Mouse (Mus musculus) thymus, postnatal 0 days (tissue): ENCODE measurements around the gene Mprip. TPM values are rescaled to one million over a fixed set of nuclear protein-coding genes. Genes with fewer than 3 reads are reported as not detected.
"Not testable (repeated sequence)": the region's sequence is repeated elsewhere in the genome, so short reads cannot be mapped to it uniquely, and the experiment has no call there.

Source experiments
- DNase-seq: peaks from one replicate; pipeline ENCODE4 v3.0.0-alpha.2; 2015; ENCODE audit warnings: low spot score
- polyA plus RNA-seq: library from polyadenylated mRNA; unstranded; fragments of >200 nt; fragmentation: Nextera tagmentation; extraction: Ambion mirVana; gene quantifications from 2 replicates; pipeline ENCODE4 v1.2.1, GENCODE M21; 2015

The Mprip gene
- polyA plus RNA-seq, 1 experiment from 2014 or later = 55.6 TPM

DNA sequence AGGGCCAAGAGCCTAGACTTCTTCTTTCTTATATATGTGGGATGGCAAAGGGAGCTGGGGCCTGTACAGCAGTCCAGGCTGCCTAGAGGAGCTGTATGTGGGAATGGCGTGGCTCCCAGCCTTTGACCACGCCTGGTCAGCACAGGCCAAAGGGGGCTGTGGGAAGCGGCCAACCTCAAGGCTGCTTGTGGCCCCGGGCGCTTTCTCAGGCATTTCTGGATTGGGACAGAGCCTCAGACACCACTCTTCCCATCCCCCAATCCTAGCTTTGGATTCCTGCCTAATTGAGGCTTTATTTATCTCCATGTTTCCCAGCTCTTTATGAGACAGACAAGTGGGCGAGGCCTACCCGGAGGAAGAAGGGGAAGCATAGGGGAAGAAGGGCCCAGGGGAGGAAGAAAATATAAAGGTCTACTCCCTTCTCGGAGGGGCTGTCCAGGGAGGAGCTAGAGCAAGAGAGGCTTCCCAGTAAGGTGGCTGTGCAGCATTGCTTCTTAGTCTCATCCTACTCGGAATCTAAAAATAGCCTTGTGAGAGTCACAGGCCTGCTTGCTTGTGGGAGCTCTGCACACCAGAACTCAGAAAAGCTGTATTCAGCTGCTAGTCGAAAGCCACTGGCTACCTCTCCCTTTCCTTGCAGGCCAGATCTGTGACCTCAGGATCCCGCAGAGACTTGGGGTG, 47.0 kb downstream of the Mprip start:
- no peak for DNase-seq

DNA sequence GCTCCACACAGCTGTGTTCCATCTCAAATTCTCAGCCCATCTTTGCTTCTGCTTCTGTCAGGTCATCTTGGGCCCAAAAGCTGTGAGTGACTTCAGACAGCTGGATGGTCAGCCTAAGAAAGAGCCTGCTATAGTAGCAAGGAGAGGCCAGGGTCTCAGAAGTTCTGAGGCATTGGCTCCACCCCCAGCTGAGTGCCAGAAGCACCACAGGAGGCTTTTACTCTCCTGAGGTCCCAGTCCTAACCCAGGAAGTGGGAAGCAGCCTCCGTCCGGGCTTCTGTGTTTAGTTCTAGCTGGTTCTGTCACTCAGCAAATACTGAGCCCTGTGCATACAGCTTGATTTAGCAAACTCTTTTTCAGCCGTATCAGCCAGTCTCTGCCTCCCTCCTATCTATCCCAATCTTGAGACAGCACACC, 54.3 kb downstream of the Mprip start:
- DNase-seq = no peak

DNA sequence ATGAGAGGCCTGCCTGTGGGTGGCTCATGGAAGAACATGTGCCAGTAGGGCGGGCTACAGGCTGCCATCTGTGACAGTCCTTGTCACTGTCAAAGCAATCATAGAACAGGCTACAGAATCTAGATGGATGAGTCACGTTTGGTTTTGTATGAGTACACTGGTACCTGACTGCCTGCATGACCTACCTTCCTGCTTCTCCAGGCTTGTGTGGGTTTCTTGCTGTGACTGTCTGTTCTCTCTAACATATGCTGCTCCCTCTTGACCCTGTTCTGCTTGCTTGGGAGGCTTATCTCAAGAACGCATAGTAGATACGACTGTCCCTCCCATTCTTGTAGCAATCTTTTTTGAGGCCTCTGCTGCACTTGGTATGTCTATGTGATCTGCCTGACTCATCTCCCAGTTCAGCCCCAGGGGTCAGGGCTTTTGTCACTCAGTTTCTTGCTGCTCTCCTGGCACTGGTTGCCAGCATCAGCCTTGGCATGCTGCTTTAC, 56.7 kb downstream of the Mprip start:
- DNase-seq = no peak

DNA sequence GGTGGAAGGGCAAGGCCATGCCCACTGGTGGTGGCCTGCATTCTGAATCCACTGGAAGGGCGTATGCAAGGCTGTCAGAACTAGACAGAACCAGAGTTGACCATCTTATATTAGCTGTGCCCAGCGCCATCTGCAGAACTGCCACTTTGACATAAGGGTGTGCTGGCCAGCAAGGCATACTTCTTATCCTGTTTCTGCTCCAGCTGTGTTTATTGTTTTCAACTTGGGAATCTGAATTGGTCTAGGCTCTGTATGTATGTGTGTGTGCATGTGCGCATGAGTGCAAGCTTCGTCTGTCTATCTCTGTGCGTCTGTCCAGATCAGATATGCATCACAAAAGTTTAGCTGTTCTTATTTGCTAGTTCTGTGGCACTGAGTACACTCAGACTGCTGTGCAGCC, 58.1 kb downstream of the Mprip start:
- no peak for DNase-seq

DNA sequence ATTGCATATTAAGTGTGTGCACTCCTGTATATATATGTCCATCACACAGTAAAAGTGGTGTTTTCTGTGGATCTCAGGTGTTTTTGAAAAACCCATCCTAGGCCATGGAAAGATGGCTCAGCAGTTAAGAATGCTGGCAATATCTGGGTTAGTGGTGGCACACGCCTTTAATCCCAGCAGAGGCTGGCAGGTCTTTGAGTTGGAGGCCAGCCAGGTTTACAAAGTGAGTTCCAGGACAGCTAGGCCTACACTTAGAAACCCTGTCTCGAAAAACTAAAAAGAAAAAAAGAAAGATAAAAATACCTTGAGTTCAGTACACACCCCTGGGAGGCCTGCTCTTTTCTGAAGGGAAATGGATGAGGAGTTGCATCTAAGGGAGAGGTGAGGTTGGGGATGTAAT, 60.3 kb downstream of the Mprip start:
- DNase-seq = no peak

DNA sequence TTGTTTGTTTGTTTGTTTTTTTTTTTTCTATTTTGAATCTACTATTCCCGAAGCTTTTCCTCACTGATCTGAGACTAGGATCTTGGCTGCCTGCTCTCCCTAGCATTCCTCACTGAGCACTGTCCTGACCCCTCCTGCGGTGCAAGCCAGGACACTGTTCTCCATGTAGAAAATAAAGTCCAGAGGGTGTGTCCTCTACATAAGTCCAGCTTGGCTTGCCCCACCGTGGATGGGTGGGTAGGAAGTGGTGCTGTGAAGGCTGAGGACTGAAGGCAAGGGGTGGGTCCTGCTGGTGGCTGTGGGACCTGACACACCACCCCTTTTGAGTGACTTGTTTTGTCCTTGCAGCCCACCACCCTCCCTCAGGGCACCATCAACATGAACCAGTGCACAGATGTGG, 66.1 kb downstream of the Mprip start:
- no peak for DNase-seq

DNA sequence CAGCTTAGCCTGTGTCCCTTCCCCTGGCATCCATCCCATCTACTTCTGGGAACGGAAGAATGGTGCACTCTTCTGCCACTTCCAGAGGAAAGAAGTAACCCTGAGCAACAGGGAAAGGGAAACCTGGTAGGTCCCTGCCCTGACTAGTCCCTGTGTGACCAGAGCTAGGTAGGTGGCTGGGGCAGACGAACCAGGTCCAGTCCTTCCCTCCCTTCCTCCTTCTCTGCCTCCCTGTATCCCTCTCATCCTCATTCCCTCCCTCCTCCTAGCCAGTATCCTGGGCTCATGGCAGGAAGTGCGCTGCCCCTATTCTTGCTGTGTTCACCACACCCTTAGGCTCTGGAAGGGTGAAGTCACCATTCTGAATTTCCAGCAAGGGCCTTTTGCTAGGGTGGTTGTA, 70.7 kb downstream of the Mprip start:
- no peak for DNase-seq

DNA sequence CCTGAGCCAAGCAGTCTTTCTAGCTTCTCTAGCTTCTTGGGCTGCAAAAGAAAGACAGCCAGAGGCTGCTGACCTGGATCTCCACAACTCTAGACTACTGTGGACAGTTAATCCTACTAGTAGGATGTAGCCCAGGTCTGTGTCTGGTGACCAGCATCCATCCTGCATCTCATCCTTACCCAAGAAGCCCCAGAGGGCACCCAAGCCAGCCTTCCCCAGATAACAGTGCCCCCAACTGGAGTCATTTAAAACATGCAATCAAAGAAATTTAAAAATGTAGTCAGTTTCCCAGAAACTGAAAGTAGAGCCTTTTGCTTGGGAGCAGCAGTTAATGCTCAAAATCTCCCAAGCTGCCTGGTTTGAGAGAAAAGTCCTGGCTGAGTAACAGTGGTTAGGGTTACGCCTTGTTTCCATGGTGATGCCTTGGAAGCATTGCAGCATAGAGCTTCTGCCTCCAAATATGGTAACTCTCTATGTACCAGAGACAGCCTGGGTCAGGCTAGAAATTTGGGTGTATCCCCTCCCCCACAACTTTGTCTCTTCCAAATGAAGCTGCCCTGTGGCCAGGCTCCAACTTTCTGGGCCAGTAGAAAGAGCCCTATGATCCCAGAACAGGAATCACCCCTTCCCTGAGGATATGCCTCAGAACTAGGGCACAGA, 71.4 kb downstream of the Mprip start:
- peak; percentile 21 for DNase-seq

DNA sequence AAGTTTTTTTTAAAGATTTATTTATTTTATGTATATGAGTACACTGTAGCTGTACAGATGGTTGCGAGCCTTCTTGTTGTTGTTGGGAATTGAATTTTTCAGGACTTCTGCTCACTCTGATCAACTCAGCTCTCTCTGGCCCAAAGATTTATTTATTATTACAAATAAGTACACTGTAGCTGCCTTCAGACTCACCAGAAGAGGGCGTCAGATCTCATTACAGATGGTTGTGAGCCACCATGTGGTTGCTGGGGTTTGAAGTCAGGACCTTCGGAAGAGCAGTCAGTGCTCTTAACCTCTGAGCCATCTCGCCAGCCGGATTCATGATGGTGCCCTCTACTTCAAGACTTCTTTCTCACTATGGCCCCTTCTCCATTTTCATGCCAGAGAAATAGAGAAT, 72.5 kb downstream of the Mprip start:
- not testable (repeated sequence) for DNase-seq

DNA sequence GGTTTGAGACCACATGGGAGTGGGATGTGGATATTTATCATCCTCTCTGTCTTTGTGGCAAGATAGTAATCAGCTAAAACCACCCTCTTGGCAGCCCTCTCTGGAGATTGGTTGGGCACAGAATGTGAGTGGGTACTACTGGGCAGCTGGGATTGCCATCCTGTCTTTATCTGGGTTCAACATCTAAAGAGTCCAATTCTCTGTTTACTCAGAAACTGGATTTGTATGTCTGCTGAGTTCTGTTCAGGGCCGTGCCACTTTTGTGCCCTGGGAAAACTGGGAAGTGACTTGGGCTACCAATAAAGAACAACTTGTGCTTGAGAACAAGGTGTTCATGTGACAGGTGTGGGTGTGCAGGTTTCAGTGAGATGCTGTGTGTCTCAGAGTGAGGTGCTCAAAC, 73.2 kb downstream of the Mprip start:
- DNase-seq = no peak

DNA sequence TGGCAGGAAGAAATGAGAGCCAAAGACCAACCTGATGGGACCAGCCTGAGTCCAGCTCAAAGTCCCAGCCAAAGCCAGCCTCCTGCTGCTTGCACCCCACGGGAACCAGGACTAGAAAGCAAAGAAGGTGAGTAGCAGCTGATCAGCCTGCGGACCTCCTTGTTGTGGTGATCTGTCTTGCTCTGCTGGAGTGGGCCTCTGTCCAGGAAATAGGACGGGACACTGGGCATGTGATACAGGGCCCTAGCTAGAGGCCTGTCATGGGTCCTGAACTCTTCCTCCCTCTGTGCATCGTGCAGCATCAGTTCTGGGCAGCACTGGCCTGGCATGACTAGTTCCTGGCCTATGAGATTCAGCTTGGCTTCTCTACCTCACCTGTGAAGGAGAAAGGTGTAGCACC, 74.8 kb downstream of the Mprip start:
- not testable (repeated sequence) for DNase-seq

DNA sequence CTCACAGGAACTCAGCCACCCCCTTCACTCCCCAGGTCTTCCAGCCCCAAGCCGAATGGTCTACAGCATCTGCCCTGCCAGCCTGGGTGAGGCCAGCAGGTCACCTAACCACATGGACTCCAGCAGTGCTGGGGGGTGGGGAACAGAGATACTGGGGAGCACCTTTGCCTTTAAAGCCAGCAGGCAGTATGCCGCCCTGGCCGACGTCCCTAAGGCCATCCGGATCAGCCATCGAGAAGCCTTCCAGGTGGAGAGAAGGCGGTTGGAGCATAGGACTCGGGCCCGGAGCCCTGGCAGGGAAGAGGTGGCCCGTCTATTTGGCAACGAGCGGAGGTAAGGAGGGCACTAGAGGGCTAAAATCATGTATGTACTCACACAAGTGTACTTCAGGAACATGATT, 76.1 kb downstream of the Mprip start:
- no peak for DNase-seq

DNA sequence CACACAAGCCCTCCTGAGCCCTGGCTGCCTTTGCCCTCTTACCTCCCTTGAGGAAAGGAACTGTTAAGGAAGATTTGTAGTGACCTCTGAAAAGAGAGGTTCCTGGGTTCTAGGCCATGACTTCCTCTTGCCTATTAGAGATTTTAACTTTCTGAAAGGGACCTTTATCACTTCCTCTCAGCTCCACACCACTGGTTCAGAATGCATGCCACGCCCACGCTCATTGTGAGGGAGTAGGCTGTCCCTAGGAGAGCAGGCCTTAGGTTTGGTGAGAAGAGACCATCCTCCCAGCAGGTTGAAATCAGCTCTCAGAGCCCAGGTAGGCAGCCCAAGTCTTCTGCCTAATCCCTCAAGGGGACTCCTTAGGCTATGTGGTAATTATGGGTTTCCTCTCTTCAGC, 78.9 kb downstream of the Mprip start:
- no peak for DNase-seq

DNA sequence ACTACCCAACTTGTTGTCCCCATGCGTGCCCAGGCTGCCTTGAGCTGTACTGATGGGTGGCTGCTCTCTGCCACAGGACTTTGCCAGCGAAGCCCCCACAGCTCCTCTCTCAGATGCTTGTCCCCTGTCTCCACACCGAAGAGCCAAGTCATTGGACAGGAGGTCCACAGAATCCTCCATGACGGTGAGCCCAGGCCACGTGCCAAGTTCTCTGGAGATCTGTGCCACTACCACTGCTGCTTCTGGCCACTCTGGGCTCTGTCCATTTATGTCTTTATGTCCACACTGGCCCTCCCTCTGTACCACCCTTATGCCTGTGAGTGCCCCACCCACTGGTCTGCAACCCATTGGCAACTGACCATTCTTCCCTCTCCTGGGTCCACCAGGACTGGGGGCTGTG, 80.8 kb downstream of the Mprip start:
- no peak for DNase-seq

DNA sequence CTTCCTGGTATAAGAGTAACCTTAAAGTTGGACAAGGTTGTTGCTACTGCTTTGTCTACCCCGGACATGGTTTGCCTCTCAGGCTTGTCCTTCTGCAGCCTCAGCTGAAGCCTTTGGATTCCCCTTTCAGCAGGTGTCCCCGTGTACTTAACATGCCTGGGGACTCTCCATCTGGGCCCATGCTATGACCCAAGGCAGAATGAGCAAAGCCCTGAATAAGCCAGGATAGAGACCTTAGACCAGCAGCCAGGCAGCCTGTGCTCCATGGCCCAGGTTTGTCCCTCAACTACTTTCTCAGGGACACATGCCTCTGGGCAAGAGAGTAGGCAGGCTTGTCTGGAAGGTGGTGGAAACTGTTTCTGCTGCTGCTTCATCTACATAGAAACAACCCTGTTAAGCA, 82.2 kb downstream of the Mprip start:
- DNase-seq = no peak

DNA sequence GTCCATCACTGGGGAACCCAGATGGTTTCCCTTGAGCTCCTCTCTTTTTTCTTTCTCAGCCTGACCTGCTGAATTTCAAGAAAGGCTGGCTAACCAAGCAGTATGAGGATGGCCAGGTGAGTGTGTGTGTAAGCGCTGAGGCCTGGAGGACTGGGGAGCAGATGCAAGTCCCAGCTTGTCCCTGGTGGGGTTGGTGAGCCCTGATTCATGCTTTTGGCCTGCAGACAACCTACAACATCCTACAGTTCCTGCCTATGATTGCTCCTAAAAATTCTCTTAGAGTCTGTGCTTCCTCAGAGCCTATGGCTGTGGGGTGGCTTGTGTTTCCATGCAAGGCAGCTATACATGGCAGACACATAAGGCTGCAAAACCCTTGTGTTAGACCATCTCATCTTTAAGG, 82.6 kb downstream of the Mprip start:
- no peak for DNase-seq

DNA sequence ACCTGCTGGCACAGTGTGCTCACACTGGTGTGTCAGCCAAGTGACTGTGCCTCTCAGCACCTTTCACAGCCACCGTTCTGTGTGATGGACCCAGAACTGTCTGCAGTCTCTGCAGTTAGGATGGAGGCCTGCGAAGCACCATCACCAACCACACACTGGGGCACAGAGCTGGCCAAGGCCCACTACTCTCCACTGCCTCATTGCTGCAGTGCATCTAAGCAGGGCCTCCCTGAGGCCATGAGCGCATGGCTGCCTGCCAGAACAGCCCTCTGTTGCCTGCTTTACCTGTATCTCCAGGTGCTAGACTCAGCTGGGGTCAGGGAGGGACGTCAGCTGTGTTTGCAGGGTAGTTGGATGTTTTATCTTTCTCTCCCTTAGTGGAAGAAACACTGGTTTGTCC, 83.3 kb downstream of the Mprip start:
- no peak for DNase-seq

DNA sequence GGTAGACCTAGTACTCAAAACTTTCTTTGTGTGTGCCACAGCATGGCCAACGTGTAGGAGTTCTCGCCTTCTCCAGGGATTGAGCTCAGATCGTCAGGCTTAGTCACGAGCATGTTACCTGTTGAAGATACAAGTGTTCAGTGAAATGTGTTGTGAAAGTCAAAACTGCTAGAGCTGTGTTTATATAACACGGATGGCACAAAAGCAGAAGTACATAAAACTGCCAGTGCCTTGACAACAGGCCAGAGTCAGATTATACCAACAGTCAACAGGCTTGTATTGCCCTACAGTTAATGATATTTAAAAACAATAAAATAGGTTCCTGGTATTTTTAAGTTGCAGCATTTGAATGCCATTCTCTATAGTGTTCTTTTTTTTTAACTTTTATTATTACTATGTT, 84.7 kb downstream of the Mprip start:
- DNase-seq = no peak

DNA sequence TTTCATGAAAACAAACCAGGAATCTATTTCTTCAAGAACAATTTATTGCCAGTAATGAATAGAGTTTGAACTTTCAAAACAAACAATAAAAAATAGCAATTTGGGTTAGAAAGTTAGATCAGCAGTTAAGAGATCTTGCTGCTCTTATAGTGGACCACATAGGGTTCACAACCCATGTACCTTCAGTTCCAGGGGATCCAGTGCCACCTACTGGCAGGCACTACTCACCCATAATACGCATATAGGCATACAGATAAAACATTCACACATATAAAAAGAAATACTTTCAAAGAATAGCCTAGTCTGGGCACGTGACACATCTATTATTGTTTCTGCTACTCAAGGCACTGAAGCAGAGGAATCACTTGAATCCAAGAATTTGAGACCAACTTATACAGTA, 85.5 kb downstream of the Mprip start:
- DNase-seq = peak; percentile 61

DNA sequence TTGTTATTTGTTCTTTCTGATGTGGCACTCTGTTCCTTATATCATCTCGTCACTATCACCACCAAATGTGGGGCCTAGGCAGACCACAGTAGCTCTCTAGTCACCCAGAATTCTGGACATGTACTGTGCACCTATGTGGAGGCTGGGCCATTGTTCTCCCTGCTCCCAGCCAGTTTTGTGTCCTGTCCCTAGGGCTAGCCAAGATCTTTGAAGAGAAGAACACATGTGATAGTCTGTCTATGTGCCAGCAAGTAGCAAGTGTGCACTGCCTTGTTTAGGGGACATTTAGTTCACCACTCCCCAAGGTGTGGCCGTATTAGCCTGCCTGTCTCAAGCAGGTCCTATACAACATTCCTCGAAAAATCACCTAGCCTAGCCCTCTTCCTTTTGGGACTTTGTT, 87.9 kb downstream of the Mprip start:
- DNase-seq = no peak

DNA sequence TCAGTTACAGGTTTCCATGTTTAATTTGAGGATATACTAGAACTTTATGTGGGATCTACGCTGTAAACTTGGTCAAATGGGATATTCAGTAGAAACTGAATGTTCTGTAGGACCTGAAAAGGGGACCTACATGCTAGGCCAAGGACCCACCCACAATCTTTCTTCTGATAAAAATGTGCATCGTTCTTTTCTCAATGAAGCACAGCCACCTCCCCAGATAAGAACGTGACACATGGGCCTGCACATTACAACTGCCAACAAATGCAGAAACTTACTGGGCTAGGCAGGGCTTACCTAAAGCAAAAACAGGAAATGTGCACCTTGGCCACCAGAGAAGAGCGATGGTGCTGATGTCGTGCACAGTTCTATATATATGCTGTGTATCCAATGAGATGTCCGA, 93.4 kb downstream of the Mprip start:
- DNase-seq = no peak

DNA sequence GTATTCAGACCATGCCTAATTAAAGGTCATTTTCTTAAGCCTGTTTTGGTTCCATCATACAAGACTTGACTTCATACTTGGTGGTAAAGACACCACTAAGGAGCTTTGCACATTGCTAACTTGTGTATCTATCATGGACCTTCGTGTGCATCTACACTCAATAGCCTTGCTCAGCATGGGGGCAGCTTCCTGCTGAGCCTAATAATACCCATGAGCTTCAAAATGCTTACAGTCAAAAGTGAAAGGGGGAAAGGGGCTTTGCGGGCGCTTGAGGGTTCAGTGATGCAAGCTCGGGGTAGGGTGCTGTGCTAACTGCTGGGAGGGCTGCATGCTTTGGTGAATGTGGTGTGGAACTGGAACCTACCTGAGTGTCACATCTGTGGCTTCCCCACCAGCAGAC, 95.2 kb downstream of the Mprip start:
- DNase-seq = no peak
